Mouse (Mus musculus): ENCODE measurements at regions not wholly inside any gene's neighbourhood (a gene's known extent, or its start where the extent isn't known, plus 50 kb on each side); places are given as distances from the start of the nearest gene placed in this dataset.

- Histone ChIP-seq H3K4me1 (ENCODE audit: control insufficient read depth, insufficient read depth, low read length) (no peaks in the 10 kb centered on the region), H3K4me3 (replicated peaks; ENCODE audit: insufficient read depth, low read depth, low read length) (no peak overlapping the region), H3K27ac (ENCODE audit: insufficient read depth, low read length) (no peak overlapping the region), H3K27me3 (ENCODE audit: control insufficient read depth, insufficient read depth, low read length) (no peaks in the 10 kb centered on the region)
- no peak for TF ChIP-seq POLR2A (IDR thresholded peaks at IDR 0.05; ENCODE audit: borderline replicate concordance, insufficient read depth, low read length)
- TF ChIP-seq CTCF (IDR thresholded peaks at IDR 0.05; ENCODE audit: borderline replicate concordance, insufficient read depth, low read depth, low read length), result no peak
- WGBS, result 96% methylated on average over 5 of the region's 5 CpGs
- DNase-seq, result no peak
Observed at GRCm38 (mm10) chr11:84648899-84649298, 123.6 kb upstream of the Lhx1 start.

DNA sequence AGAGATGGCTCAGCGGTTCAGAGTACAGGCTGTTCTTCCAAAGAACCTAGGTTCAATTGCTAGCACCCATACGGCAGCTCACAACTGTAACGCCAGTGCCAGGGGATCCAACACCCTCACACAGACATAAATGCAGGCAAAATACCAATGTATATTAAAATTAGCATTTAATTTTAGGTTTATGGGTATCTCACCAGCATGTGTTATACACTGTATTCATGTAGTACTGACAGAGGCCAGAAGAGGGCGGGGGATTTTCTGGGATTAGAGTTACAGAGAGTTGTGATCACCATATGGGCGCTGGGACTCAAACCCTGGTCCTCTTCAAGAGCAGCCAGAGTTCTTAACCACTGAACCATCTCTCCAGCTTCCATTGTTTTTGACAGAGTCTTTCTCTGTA is 121.8 kb upstream of the Lhx1 start:
- Histone ChIP-seq H3K4me1 (ENCODE audit: control insufficient read depth, insufficient read depth, low read length) (no peaks in the 10 kb centered on the region), H3K27me3 (ENCODE audit: control insufficient read depth, insufficient read depth, low read length) (no peaks in the 10 kb centered on the region), H3K27ac (ENCODE audit: insufficient read depth, low read length) (no peak overlapping the region), H3K4me3 (replicated peaks; ENCODE audit: insufficient read depth, low read depth, low read length) (no peak overlapping the region)
- 95% methylated on average over 5 of the region's 5 CpGs for WGBS
- TF ChIP-seq POLR2A (IDR thresholded peaks at IDR 0.05; ENCODE audit: borderline replicate concordance, insufficient read depth, low read length) (no peak), CTCF (IDR thresholded peaks at IDR 0.05; ENCODE audit: borderline replicate concordance, insufficient read depth, low read depth, low read length) (no peak)
- DNase-seq, result no peak

GRCm38 (mm10) chr11:84643107-84643372 is 117.7 kb upstream of the Lhx1 start:
- H3K4me1 ChIP-seq (ENCODE audit: control insufficient read depth, insufficient read depth, low read length), result no peaks in the 10 kb centered on the region
- H3K27ac ChIP-seq (ENCODE audit: insufficient read depth, low read length), result 0 out of 2 replicates have a peak overlapping the region, but pooled peaks have one; percentile 13
- whole genome bisulfite sequencing, result 49% methylated on average over 5 of the region's 5 CpGs

GRCm38 (mm10) chr11:84642300-84643106 is 117.2 kb upstream of the Lhx1 start:
- no peaks in the 10 kb centered on the region for H3K27me3 ChIP-seq (ENCODE audit: control insufficient read depth, insufficient read depth, low read length)
- WGBS, result 1% methylated on average over 67 of the region's 67 CpGs
- peak; percentile 29; the same call in 1 of the 2 replicates for TF ChIP-seq POLR2A (IDR thresholded peaks at IDR 0.05; ENCODE audit: borderline replicate concordance, insufficient read depth, low read length)
- no peak for TF ChIP-seq CTCF (IDR thresholded peaks at IDR 0.05; ENCODE audit: borderline replicate concordance, insufficient read depth, low read depth, low read length)
- peak; percentile 68 to 79 for DNase-seq
- H3K27ac ChIP-seq (ENCODE audit: insufficient read depth, low read length), result 0 out of 2 replicates have a peak overlapping the region, but pooled peaks have one; percentile 27
- no peaks in the 10 kb centered on the region for H3K4me1 ChIP-seq (ENCODE audit: control insufficient read depth, insufficient read depth, low read length)
- peak overlapping the region; percentile 68 for H3K4me3 ChIP-seq (replicated peaks; ENCODE audit: insufficient read depth, low read depth, low read length)

More at GRCm38 (mm10) chr11:84643107-84643372, 117.7 kb upstream of the Lhx1 start:
- TF ChIP-seq POLR2A (IDR thresholded peaks at IDR 0.05; ENCODE audit: borderline replicate concordance, insufficient read depth, low read length) (no peak), CTCF (IDR thresholded peaks at IDR 0.05; ENCODE audit: borderline replicate concordance, insufficient read depth, low read depth, low read length) (no peak)
- H3K4me3 ChIP-seq (replicated peaks; ENCODE audit: insufficient read depth, low read depth, low read length), result peak overlapping the region; percentile 68
- H3K27me3 ChIP-seq (ENCODE audit: control insufficient read depth, insufficient read depth, low read length), result no peaks in the 10 kb centered on the region
- no peak for DNase-seq

- TF ChIP-seq POLR2A (IDR thresholded peaks at IDR 0.05; ENCODE audit: borderline replicate concordance, insufficient read depth, low read length), result no peak
- no peak for TF ChIP-seq CTCF (IDR thresholded peaks at IDR 0.05; ENCODE audit: borderline replicate concordance, insufficient read depth, low read depth, low read length)
- no peak overlapping the region for H3K4me3 ChIP-seq (replicated peaks; ENCODE audit: insufficient read depth, low read depth, low read length)
- H3K4me1 ChIP-seq (ENCODE audit: control insufficient read depth, insufficient read depth, low read length), result no peaks in the 10 kb centered on the region
- no peaks in the 10 kb centered on the region for H3K27me3 ChIP-seq (ENCODE audit: control insufficient read depth, insufficient read depth, low read length)
- WGBS, result 59% methylated on average over 5 of the region's 5 CpGs
- DNase-seq, result peak in 1 of 2 experiments; percentile 26
- no peak overlapping the region for H3K27ac ChIP-seq (ENCODE audit: insufficient read depth, low read length)
Observed at GRCm38 (mm10) chr11:84641601-84642000, 116.3 kb upstream of the Lhx1 start.

- DNase-seq, result no peak
Observed at GRCm38 (mm10) chr11:84638353-84638752, 113.0 kb upstream of the Lhx1 start.

GRCm38 (mm10) chr11:84637268-84637667 is 111.9 kb upstream of the Lhx1 start:
- H3K4me3 ChIP-seq (replicated peaks; ENCODE audit: insufficient read depth, low read depth, low read length), result no peak overlapping the region
- no peaks in the 10 kb centered on the region for H3K27me3 ChIP-seq (ENCODE audit: control insufficient read depth, insufficient read depth, low read length)
- no peak for DNase-seq
- H3K4me1 ChIP-seq (ENCODE audit: control insufficient read depth, insufficient read depth, low read length), result no peaks in the 10 kb centered on the region
- H3K27ac ChIP-seq (ENCODE audit: insufficient read depth, low read length), result no peak overlapping the region
- WGBS, result 63% methylated on average over 8 of the region's 8 CpGs
- TF ChIP-seq CTCF (IDR thresholded peaks at IDR 0.05; ENCODE audit: borderline replicate concordance, insufficient read depth, low read depth, low read length) (no peak), POLR2A (IDR thresholded peaks at IDR 0.05; ENCODE audit: borderline replicate concordance, insufficient read depth, low read length) (no peak)

More at GRCm38 (mm10) chr11:84638353-84638752, 113.0 kb upstream of the Lhx1 start:
- 53% methylated on average over 9 of the region's 9 CpGs for WGBS
- Histone ChIP-seq H3K27me3 (ENCODE audit: control insufficient read depth, insufficient read depth, low read length) (no peaks in the 10 kb centered on the region), H3K27ac (ENCODE audit: insufficient read depth, low read length) (no peak overlapping the region), H3K4me1 (ENCODE audit: control insufficient read depth, insufficient read depth, low read length) (no peaks in the 10 kb centered on the region), H3K4me3 (replicated peaks; ENCODE audit: insufficient read depth, low read depth, low read length) (no peak overlapping the region)
- TF ChIP-seq CTCF (IDR thresholded peaks at IDR 0.05; ENCODE audit: borderline replicate concordance, insufficient read depth, low read depth, low read length), result no peak
- TF ChIP-seq POLR2A (IDR thresholded peaks at IDR 0.05; ENCODE audit: borderline replicate concordance, insufficient read depth, low read length), result no peak

- H3K4me3 ChIP-seq (replicated peaks; ENCODE audit: insufficient read depth, low read depth, low read length), result no peak overlapping the region
- H3K4me1 ChIP-seq (ENCODE audit: control insufficient read depth, insufficient read depth, low read length), result no peaks in the 10 kb centered on the region
- DNase-seq, result no peak
- TF ChIP-seq POLR2A (IDR thresholded peaks at IDR 0.05; ENCODE audit: borderline replicate concordance, insufficient read depth, low read length), result no peak
- no peak for TF ChIP-seq CTCF (IDR thresholded peaks at IDR 0.05; ENCODE audit: borderline replicate concordance, insufficient read depth, low read depth, low read length)
- WGBS, result 45% methylated on average over 3 of the region's 4 CpGs
- H3K27ac ChIP-seq (ENCODE audit: insufficient read depth, low read length), result no peak overlapping the region
- H3K27me3 ChIP-seq (ENCODE audit: control insufficient read depth, insufficient read depth, low read length), result no peaks in the 10 kb centered on the region
Observed at GRCm38 (mm10) chr11:84634990-84635389, 109.7 kb upstream of the Lhx1 start.
